Mouse (Mus musculus): ENCODE results near the gene Golga5. TPM values are rescaled to one million over a fixed set of nuclear protein-coding genes. Genes with fewer than 3 reads are reported as not detected.

Golga5 gene
- polyA plus RNA-seq, 1 experiment = 32.4 TPM

DNA sequence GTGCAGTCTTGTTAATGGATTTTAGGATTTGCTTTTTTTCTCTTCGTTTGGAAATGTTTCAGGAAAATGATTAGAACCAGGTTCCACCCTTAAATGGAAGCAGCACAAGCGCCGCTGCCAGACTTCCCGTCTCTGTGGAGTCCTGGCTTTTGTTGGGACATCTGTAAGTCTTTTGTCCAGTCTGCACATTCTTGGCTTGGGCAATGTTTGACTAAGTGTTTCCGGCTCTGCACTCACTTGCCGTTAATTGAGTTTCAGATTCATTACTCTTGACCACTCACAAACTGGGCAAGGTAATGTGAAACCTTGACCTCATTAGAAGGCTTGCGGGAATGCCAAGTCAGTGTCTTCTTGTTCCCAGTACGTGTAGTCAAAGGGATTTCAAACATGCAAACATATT is 29.8 kb downstream of the Golga5 start:
- Histone ChIP-seq H3K4me3 (ENCODE audit: control insufficient read depth, low read depth, low read length) (no peak overlapping the region), H3K27me3 (ENCODE audit: control insufficient read depth, insufficient read depth, low read length) (no peaks in the 10 kb centered on the region), H3K27ac (ENCODE audit: control insufficient read depth, insufficient read depth, low read depth, low read length) (no peak overlapping the region), H3K36me3 (ENCODE audit: control insufficient read depth, insufficient read depth, low read length) (peaks cover 1% of the 10 kb centered on the region; the same call in 1 of the 2 replicates), H3K4me1 (ENCODE audit: control insufficient read depth, insufficient read depth, low read length) (peaks cover 4% of the 10 kb centered on the region)
- TF ChIP-seq POLR2A (IDR thresholded peaks at IDR 0.05; ENCODE audit: control insufficient read depth, low read depth, low read length) (no peak), CTCF (IDR thresholded peaks at IDR 0.05; ENCODE audit: control insufficient read depth, insufficient read depth, insufficient replicate concordance, low read depth, low read length) (no peak)

DNA sequence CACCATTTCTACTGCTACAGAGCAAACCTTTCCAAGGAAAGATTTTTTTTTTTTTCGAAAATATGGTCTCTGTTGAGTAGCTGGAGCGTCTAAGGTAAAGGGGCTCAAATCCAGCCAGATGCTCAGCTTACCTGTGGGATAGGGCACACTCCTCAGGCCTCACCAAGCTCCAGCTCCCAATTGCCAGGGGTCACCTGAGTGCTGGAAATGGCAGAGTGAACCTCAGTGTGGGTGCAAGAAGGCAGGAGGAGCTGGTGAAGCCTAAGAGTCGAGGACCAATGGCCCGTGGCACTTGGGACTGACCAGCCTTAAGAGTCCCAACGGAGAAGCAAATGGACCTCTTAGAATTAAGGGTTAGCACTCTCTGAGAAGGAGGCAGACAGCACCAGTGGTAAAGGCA is 30.3 kb downstream of the Golga5 start:
- peaks cover 1% of the 10 kb centered on the region; the same call in 1 of the 2 replicates for H3K36me3 ChIP-seq (ENCODE audit: control insufficient read depth, insufficient read depth, low read length)
- H3K27ac ChIP-seq (ENCODE audit: control insufficient read depth, insufficient read depth, low read depth, low read length) = no peak overlapping the region
- peaks cover 4% of the 10 kb centered on the region for H3K4me1 ChIP-seq (ENCODE audit: control insufficient read depth, insufficient read depth, low read length)
- no peak for TF ChIP-seq CTCF (IDR thresholded peaks at IDR 0.05; ENCODE audit: control insufficient read depth, insufficient read depth, insufficient replicate concordance, low read depth, low read length)
- no peak for TF ChIP-seq POLR2A (IDR thresholded peaks at IDR 0.05; ENCODE audit: control insufficient read depth, low read depth, low read length)
- no peak overlapping the region for H3K4me3 ChIP-seq (ENCODE audit: control insufficient read depth, low read depth, low read length)
- H3K27me3 ChIP-seq (ENCODE audit: control insufficient read depth, insufficient read depth, low read length) = no peaks in the 10 kb centered on the region

- H3K27me3 ChIP-seq (ENCODE audit: control insufficient read depth, insufficient read depth, low read length) = no peaks in the 10 kb centered on the region
- TF ChIP-seq POLR2A (IDR thresholded peaks at IDR 0.05; ENCODE audit: control insufficient read depth, low read depth, low read length) (no peak), CTCF (IDR thresholded peaks at IDR 0.05; ENCODE audit: control insufficient read depth, insufficient read depth, insufficient replicate concordance, low read depth, low read length) (no peak)
- no peak overlapping the region for H3K27ac ChIP-seq (ENCODE audit: control insufficient read depth, insufficient read depth, low read depth, low read length)
- no peak overlapping the region for H3K4me3 ChIP-seq (ENCODE audit: control insufficient read depth, low read depth, low read length)
- peaks cover 4% of the 10 kb centered on the region for H3K4me1 ChIP-seq (ENCODE audit: control insufficient read depth, insufficient read depth, low read length)
- peaks cover 1% of the 10 kb centered on the region; the same call in 1 of the 2 replicates for H3K36me3 ChIP-seq (ENCODE audit: control insufficient read depth, insufficient read depth, low read length)
Observed at GRCm38 (mm10) chr12:102499723-102500122, 30.8 kb downstream of the Golga5 start.

DNA sequence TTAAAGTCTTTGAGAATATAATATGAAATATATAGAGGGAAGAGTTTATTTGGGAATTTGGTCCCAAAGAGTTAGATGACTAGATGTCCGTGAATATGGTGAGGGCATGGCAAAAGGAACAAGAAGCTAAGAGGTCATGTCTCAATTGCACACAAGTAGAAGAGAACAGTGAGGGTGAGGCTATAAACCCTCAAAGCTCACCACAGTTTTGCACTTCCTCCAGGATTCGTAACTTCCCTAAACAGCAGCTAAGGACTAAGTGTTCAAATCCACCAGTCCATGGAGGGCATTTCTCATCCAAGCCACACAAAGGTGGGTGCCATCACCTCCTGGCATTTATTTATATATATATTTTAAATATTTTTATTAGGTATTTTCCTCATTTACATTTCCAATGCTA is 32.1 kb downstream of the Golga5 start:
- H3K4me3 ChIP-seq (ENCODE audit: control insufficient read depth, low read depth, low read length) = no peak overlapping the region
- H3K27me3 ChIP-seq (ENCODE audit: control insufficient read depth, insufficient read depth, low read length) = no peaks in the 10 kb centered on the region
- peaks cover 4% of the 10 kb centered on the region for H3K4me1 ChIP-seq (ENCODE audit: control insufficient read depth, insufficient read depth, low read length)
- H3K27ac ChIP-seq (ENCODE audit: control insufficient read depth, insufficient read depth, low read depth, low read length) = no peak overlapping the region
- no peak for TF ChIP-seq POLR2A (IDR thresholded peaks at IDR 0.05; ENCODE audit: control insufficient read depth, low read depth, low read length)
- H3K36me3 ChIP-seq (ENCODE audit: control insufficient read depth, insufficient read depth, low read length) = peaks cover 1% of the 10 kb centered on the region; the same call in 1 of the 2 replicates

GRCm38 (mm10) chr12:102501848-102502595 is 33.1 kb downstream of the Golga5 start:
- Histone ChIP-seq H3K4me3 (ENCODE audit: control insufficient read depth, low read depth, low read length) (no peak overlapping the region), H3K4me1 (ENCODE audit: control insufficient read depth, insufficient read depth, low read length) (peaks cover 4% of the 10 kb centered on the region), H3K27me3 (ENCODE audit: control insufficient read depth, insufficient read depth, low read length) (no peaks in the 10 kb centered on the region), H3K27ac (ENCODE audit: control insufficient read depth, insufficient read depth, low read depth, low read length) (peak overlapping the region; percentile 28; the same call in 1 of the 2 replicates), H3K36me3 (ENCODE audit: control insufficient read depth, insufficient read depth, low read length) (peaks cover 1% of the 10 kb centered on the region; the same call in 1 of the 2 replicates)
- TF ChIP-seq POLR2A (IDR thresholded peaks at IDR 0.05; ENCODE audit: control insufficient read depth, low read depth, low read length) (no peak), CTCF (IDR thresholded peaks at IDR 0.05; ENCODE audit: control insufficient read depth, insufficient read depth, insufficient replicate concordance, low read depth, low read length) (no peak)

GRCm38 (mm10) chr12:102505131-102505713 is 36.3 kb downstream of the Golga5 start:
- Histone ChIP-seq H3K27me3 (ENCODE audit: control insufficient read depth, insufficient read depth, low read length) (no peaks in the 10 kb centered on the region), H3K4me3 (ENCODE audit: control insufficient read depth, low read depth, low read length) (no peak overlapping the region; the same call in 1 of the 2 replicates), H3K27ac (ENCODE audit: control insufficient read depth, insufficient read depth, low read depth, low read length) (no peak overlapping the region), H3K4me1 (ENCODE audit: control insufficient read depth, insufficient read depth, low read length) (peaks cover 4% of the 10 kb centered on the region), H3K36me3 (ENCODE audit: control insufficient read depth, insufficient read depth, low read length) (no peaks in the 10 kb centered on the region)
- TF ChIP-seq POLR2A (IDR thresholded peaks at IDR 0.05; ENCODE audit: control insufficient read depth, low read depth, low read length) (no peak), CTCF (IDR thresholded peaks at IDR 0.05; ENCODE audit: control insufficient read depth, insufficient read depth, insufficient replicate concordance, low read depth, low read length) (no peak)

DNA sequence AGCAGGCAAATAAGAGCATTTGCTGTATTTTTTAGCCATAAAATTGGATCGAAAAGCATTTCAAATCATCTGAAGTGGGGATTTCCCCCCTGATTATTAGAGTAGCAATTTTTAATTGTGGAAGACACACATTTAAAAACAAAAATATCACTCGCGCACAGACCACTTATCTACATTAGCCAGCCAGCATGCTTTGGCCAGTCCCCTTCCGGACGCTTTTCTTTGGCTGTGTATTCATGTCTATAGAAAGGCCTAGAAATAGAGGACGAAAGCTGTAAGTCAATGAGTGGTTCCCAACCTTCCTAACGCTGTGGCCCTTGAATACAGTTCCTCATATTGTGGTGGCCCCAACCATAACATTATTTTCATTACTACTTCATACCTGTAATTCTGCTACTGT is 37.0 kb downstream of the Golga5 start:
- TF ChIP-seq CTCF (IDR thresholded peaks at IDR 0.05; ENCODE audit: control insufficient read depth, insufficient read depth, insufficient replicate concordance, low read depth, low read length) (no peak), POLR2A (IDR thresholded peaks at IDR 0.05; ENCODE audit: control insufficient read depth, low read depth, low read length) (no peak)
- H3K4me1 ChIP-seq (ENCODE audit: control insufficient read depth, insufficient read depth, low read length) = peaks cover 4% of the 10 kb centered on the region
- no peak overlapping the region for H3K27ac ChIP-seq (ENCODE audit: control insufficient read depth, insufficient read depth, low read depth, low read length)
- no peaks in the 10 kb centered on the region for H3K36me3 ChIP-seq (ENCODE audit: control insufficient read depth, insufficient read depth, low read length)
- no peak overlapping the region for H3K4me3 ChIP-seq (ENCODE audit: control insufficient read depth, low read depth, low read length)
- no peaks in the 10 kb centered on the region for H3K27me3 ChIP-seq (ENCODE audit: control insufficient read depth, insufficient read depth, low read length)
